Mouse (Mus musculus) gastrocnemius, postnatal 36 days (tissue): ENCODE results near the gene Elf1. TPM values are rescaled to one million over a fixed set of nuclear protein-coding genes. Genes with fewer than 3 reads are reported as not detected.

Experiments used
- DNase-seq, 2 experiments: peaks; one replicate each; pipeline ENCODE4 v3.0.0; 2022
- intact Hi-C: fragments of 180-260 bp; cut with DNase I; formaldehyde crosslinking; loops from one replicate; pipeline ENCODE4 v1.15.1; 2025
- total RNA-seq, 2 experiments: library from RNA; stranded (reverse); gene quantifications; 2 replicates each; pipeline ENCODE4 v1.2.3; 2021

Elf1 gene
- total RNA-seq, 2 experiments from 2014 or later: 4.8 to 4.9 TPM

GRCm38 (mm10) chr14:79486993-79487731 is 6.2 kb downstream of the Elf1 start:
- DNase-seq: peak in 1 of 2 experiments; percentile 27
- intact Hi-C loops: loop anchor here (5.0 kb wide), 1 partner anchor 75 kb away; no protein-coding TSS in a partner anchor

- intact Hi-C loops: loop anchor here (5.0 kb wide), 1 partner anchor 74 kb away; no protein-coding TSS in a partner anchor
- DNase-seq: peak; percentile 40 to 66
These were observed 7.5 kb downstream of the Elf1 start for GRCm38 (mm10) chr14:79488531-79488930.

DNA sequence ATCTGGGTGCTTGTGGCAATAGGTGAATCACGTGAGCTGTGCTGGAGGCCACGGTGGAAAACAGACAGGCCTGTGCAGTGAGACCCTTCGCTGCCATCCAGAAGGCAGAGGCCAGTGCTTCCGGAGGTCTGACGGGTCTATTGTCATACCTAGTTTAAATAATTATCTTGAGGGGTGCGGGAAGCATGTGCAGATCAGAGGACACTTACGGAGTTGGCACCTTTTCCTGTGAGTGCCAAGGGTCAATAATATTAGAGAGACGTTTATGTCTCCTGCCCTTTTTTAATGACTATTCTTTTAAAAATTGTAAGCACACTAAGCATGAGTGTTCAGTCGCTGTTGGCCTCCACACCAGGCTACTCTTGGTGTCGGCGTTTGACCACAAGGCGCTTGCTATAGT is 8.2 kb downstream of the Elf1 start:
- DNase-seq: no peak
- intact Hi-C loops: loop anchor here (5.0 kb wide), 1 partner anchor 73 kb away; no protein-coding TSS in a partner anchor

DNA sequence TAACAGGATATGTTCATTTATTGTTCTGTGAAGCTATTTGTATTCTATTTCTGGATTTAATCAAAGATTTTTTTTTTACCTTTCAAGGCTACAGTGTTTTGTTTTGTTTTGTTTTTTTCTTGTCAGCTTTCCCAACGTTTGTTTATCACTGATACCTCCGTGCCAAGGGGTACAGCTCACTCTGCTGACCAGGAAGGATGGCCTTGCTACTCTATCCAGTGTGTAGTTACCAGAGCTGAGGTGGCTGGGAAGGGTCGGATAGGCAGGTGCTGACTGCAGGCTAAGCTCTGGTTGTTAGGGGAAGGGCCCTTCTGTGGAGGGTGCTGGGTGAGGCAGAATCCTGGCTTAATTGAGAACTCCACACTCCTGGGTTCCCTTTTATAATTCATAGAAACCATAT is 9.3 kb downstream of the Elf1 start:
- DNase-seq: no peak
- intact Hi-C loops: no loop called here

- intact Hi-C loops: no loop called here
- DNase-seq: no peak
These were observed 13.4 kb downstream of the Elf1 start for GRCm38 (mm10) chr14:79494349-79494748.

DNA sequence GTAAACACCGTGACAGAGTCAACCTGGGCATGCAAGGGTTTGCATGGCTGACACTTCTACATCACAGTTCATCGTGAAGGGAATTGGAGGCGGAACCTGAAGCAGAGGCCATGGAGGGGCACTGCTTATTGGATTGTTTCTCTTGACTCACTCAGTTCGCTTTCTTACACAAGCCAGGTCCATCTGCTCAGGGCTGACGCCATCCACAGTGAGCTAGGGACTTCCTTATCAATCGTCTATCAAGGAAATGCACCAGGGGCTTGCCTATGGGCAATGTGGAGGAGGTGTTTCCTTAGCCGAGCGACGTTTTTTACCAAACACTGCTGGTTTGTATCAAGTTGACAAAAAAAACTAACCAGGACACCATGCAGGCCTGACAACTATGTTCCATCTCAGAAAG is 18.3 kb downstream of the Elf1 start:
- no peak for DNase-seq
- intact Hi-C loops: no loop called here

DNA sequence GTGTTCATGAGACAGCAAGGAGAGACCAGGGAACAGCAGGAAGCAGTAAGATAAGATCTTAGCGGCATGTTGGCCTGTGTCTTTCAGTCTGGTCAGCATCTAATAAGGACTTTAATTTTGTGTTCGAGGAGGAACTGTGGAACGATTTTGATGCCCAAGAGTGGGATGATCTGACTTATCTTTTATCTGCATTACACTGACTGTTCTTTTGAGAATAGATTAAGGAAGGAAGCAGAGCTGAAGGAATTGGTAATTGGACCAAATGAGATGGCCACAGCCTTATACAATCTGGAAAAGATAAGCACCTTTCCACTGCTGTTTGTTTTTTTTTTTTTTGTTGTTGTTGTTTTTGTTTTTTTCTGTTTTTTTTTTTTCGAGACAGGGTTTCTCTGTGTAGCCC is 19.8 kb downstream of the Elf1 start:
- intact Hi-C loops: no loop called here

GRCm38 (mm10) chr14:79503371-79504075 is 22.5 kb downstream of the Elf1 start:
- intact Hi-C loops: no loop called here
- DNase-seq: no peak

More for the DNA sequence above, 19.8 kb downstream of the Elf1 start:
- DNase-seq: no peak

DNA sequence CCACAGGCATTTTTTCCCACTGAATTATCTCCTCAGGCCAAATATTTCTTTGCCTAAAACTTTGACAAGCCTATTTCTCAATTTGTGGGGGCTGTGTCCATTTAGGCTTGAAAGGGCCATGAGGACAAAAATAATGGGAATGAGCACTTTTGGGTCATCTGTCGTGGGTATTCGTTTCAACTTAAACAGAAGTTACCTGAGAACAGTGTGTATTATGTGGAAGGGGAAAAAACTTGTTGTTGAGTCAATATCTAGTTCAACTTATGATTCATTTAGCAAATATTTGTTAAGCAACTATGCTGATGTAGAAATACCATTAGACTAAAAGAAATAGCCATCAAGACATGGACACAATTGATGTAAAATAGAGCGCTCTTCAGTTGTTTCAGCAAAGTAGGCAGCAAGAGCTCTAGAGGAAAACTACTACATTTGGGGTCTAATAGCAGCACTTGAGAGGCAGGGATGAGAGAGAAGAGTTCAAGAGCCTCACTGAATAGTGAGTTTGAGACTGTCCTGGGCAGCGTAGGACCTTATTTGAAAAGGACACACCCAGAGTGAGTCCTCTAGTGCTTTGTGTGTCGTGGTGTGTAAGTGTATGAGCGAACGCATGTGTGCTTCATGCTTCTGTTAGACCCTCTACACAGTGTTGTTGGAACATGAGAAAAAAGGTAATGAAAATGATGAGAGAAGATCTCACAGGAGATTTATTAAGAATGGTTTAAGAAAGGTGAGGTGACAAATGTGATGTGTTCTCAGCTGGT is 23.4 kb downstream of the Elf1 start:
- no peak for DNase-seq
- intact Hi-C loops: no loop called here

GRCm38 (mm10) chr14:79506207-79506606 is 25.2 kb downstream of the Elf1 start:
- intact Hi-C loops: no loop called here
- no peak for DNase-seq

DNA sequence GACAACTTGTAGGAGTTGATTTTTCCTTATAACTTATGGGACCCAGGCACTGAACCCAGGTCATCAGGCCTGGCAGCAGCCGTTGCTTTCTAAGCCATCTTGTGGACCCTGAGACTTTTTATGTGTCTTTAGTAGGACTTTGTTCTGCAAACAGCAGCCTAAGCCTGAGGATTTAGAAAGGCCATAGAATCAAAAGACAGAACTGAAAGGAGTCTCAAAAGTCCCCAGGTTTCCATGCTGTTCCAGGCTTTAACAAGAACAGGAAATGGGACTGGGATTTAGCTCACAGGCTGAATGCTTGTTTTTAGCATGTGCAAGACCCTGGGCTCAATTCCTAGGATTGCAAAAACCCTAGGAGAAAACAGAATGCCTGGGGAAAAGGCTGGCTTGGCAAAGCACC is 26.9 kb downstream of the Elf1 start:
- no peak for DNase-seq
- intact Hi-C loops: no loop called here

DNA sequence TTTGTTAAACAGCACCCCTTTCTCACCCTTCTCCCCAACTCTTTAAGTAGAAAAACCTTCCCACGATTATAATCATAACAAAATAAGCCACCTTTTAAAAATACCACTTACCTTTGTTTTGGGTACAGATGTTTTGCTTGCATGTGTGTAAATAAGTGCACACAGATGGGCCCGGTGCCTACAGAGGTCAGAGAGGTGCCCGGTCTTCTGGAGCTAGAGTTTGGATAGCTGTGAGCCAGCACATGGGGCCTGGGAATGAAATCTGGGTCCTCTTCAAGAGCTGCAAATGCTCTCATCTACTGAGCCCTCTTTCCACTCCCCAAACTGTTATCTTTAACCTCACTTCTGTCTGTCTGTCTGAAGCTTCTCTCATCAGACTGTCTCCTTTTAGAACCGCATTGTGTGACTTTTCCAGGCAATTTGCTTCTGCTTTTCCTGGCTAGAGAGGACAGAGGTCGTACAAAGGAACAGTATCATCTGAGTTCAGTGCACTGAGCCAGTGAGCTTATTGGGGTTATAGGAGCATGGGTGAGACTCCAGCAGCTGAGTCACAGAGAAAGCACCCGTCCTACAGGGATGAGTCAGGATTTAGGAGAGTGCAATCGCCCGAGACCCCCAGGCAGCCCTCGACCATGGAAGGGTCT is 27.8 kb downstream of the Elf1 start:
- intact Hi-C loops: no loop called here
- no peak for DNase-seq

GRCm38 (mm10) chr14:79511521-79511920 is 30.5 kb downstream of the Elf1 start:
- no peak for DNase-seq
- intact Hi-C loops: no loop called here

GRCm38 (mm10) chr14:79513951-79514350 is 33.0 kb downstream of the Elf1 start:
- intact Hi-C loops: no loop called here
- no peak for DNase-seq

- no peak for DNase-seq
- intact Hi-C loops: no loop called here
These were observed 34.1 kb downstream of the Elf1 start for GRCm38 (mm10) chr14:79515100-79515499.

GRCm38 (mm10) chr14:79515511-79516242 is 34.7 kb downstream of the Elf1 start:
- intact Hi-C loops: no loop called here
- DNase-seq: no peak

DNA sequence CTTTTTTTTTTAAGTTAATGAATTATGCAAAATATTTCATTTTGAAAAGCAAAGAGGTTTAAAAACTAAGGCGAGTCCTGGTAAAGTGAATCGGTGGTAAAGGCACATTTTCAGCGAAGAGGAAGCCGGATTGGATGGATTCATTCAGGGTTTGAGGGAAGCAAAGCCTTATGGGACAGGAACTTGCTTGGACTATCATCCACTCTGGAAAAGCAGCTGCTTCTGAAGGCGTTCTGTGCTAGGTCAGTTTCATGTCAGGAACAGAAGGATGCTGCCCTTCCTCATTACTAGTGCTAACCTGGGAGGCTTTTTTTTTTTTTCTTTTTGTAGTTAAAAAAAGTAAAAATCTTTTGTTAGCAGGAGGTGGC is 35.2 kb downstream of the Elf1 start:
- intact Hi-C loops: no loop called here
- DNase-seq: no peak

- no peak for DNase-seq
- intact Hi-C loops: no loop called here
These were observed 35.8 kb downstream of the Elf1 start for GRCm38 (mm10) chr14:79516751-79517150.

DNA sequence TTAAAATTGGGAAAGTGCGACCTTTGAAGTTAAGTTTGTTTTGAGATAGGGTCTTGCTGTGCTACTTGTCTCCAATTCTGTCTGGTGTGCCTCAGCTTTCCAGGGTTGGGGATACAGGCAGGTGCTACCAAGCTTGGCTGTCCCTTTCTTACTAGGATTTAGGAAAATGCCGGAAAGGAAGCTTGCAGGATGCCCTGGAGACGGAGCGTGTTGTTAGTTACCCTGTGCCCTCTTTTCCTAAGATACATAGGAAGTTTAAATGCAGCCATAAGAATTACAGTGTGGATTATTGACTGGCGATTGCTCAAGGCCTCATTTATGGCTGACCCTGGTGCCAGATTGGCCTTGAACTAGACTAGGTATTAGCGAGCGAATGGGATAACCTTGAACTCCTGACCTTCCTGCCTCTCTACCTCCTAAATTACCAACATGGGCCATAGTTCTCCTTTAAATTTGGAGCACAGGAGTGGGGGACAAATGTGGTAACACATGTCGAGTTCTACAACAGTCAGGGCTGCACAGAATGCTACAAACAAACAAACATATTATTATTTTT is 36.3 kb downstream of the Elf1 start:
- intact Hi-C loops: no loop called here
- no peak for DNase-seq

- DNase-seq: no peak
- intact Hi-C loops: no loop called here
These were observed 37.1 kb downstream of the Elf1 start for GRCm38 (mm10) chr14:79518123-79518522.
